Mouse (Mus musculus) spleen, adult 2 months (tissue): ENCODE results near the gene Card9.

Experiments
- CTCF ChIP-seq: fragments of 200-500 bp; IDR thresholded peaks from 2 replicates; pipeline ENCODE4 v1.5.1; 2011; ENCODE audit warnings: mild to moderate bottlenecking, inconsistent platforms; ENCODE audit not compliant: insufficient read depth, insufficient read length, insufficient replicate concordance; ENCODE audit errors: extremely low read depth
- POLR2A ChIP-seq: fragments of 200-500 bp; IDR thresholded peaks from 2 replicates; pipeline ENCODE4 v1.6.1; 2011; ENCODE audit warnings: low read depth, low read length, inconsistent platforms

GRCm38 (mm10) chr2:26362991-26363390, 2.3 kb upstream of the Card9 start:
- TF ChIP-seq CTCF (no peak), POLR2A (no peak)
